Mouse (Mus musculus): Measurements from ENCODE around the gene Fam173a. TPM values are rescaled to one million over a fixed set of nuclear protein-coding genes. Genes with fewer than 3 reads are reported as not detected.
"Not testable (repeated sequence)": the region's sequence is repeated elsewhere in the genome, so short reads cannot be mapped to it uniquely, and the experiment has no call there.

The Fam173a gene
- polyA plus RNA-seq, 1 experiment from 2014 or later, result 103 TPM

DNA sequence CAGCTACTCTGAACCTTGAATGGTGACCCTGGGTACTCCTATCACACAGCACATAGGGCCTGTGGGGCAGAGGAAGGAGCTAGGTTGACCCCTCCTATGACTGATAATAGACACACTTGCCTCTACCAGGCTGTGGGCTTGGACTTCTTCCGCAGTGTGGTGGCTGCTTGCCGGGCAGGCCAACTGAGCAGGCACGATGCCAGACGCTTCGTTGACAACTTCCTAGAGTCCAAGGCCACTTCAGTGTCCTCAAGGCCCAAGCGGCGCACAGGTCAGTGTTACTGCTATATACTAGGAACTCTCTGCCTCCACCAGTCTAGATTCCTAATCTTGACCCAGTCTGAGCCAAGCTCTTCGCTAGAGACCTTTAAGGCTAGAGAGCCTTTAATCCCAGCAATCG is 48.9 kb downstream of the Fam173a start:
- no peaks in the 10 kb centered on the region for H3K36me3 ChIP-seq (ENCODE audit: control insufficient read depth, insufficient read depth, low read length)
- H3K9ac ChIP-seq (ENCODE audit: low read depth, low read length), result no peak overlapping the region
- H3K4me3 ChIP-seq (ENCODE audit: low read length), result no peak overlapping the region
- ATAC-seq, result no peak
- WGBS, result 91% methylated on average over 9 of the region's 9 CpGs
- H3K27me3 ChIP-seq (replicated peaks; ENCODE audit: control insufficient read depth, insufficient read depth, low read length), result no peaks in the 10 kb centered on the region
- no peak overlapping the region for H3K4me2 ChIP-seq (ENCODE audit: low read length)
- no peaks in the 10 kb centered on the region for H3K9me3 ChIP-seq (ENCODE audit: control insufficient read depth, low read length)
- no peaks in the 10 kb centered on the region for H3K4me1 ChIP-seq (ENCODE audit: control insufficient read depth, insufficient read depth, low read depth, low read length)
- no peak overlapping the region for H3K27ac ChIP-seq (ENCODE audit: low read depth, low read length)

DNA sequence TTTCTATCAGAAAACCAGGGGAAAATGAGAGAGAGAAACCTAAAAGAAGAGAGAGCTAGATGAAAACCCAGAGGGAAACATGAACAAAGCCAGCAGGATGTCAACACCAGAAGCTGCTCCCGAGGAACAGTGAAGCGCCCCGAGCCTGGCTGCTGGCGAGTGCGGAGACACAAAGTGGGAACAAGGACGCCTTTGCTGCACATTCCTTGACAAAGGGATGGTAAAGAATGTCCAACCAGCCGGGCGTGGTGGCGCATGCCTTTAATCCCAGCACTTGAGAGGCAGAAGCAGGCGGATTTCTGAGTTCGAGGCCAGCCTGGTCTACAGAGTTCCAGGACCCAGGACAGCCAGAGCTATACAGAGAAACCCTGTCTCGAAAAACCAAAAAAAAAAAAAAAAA is 51.2 kb downstream of the Fam173a start:
- not testable (repeated sequence) for ATAC-seq; H3K4me1 ChIP-seq (ENCODE audit: control insufficient read depth, insufficient read depth, low read depth, low read length); H3K9me3 ChIP-seq (ENCODE audit: control insufficient read depth, low read length); H3K9ac ChIP-seq (ENCODE audit: low read depth, low read length); H3K4me3 ChIP-seq (ENCODE audit: low read length); H3K4me2 ChIP-seq (ENCODE audit: low read length); H3K36me3 ChIP-seq (ENCODE audit: control insufficient read depth, insufficient read depth, low read length); H3K27ac ChIP-seq (ENCODE audit: low read depth, low read length); H3K27me3 ChIP-seq (replicated peaks; ENCODE audit: control insufficient read depth, insufficient read depth, low read length)
- WGBS, result 75% methylated on average over 12 of the region's 12 CpGs

Small RNA genes within 50 kb of the gene (microRNA-seq; reads per million reads assigned to microRNA genes)
- not detected for gene Gm25083
- gene Mir3082, result not detected
- 0.62 reads per million for gene Mir6966

Other genes starting within 250 kb of the Fam173a start
- 24.2 and 25.1 TPM in 2 replicates for gene Sox8, start 222.2 kb downstream of the Fam173a start, polyA plus RNA-seq (2015; fragmentation: Nextera tagmentation; extraction: Ambion mirVana)
- 27.7 and 28.2 TPM in 2 replicates for gene Lmf1, start 213.8 kb downstream of the Fam173a start, polyA plus RNA-seq (2015; fragmentation: Nextera tagmentation; extraction: Ambion mirVana)
- 5.5 and 11.3 TPM in 2 replicates for gene Gng13, start 75.7 kb downstream of the Fam173a start, polyA plus RNA-seq (2015; fragmentation: Nextera tagmentation; extraction: Ambion mirVana)
- 6.4 and 7.4 TPM in 2 replicates for gene Chtf18, start 65.5 kb downstream of the Fam173a start, polyA plus RNA-seq (2015; fragmentation: Nextera tagmentation; extraction: Ambion mirVana)
- 32.9 and 33.0 TPM in 2 replicates for gene Rpusd1, start 65.2 kb downstream of the Fam173a start, polyA plus RNA-seq (2015; fragmentation: Nextera tagmentation; extraction: Ambion mirVana)
- gene Mslnl, start 56.9 kb downstream of the Fam173a start, polyA plus RNA-seq (2015; fragmentation: Nextera tagmentation; extraction: Ambion mirVana), result not detected in 2 replicates
- gene Msln, start 38.5 kb downstream of the Fam173a start, polyA plus RNA-seq (2015; fragmentation: Nextera tagmentation; extraction: Ambion mirVana), result 0.52 and 0.76 TPM in 2 replicates
- gene Narfl, start 19.1 kb downstream of the Fam173a start, polyA plus RNA-seq (2015; fragmentation: Nextera tagmentation; extraction: Ambion mirVana), result 29.9 and 30.4 TPM in 2 replicates
- gene Haghl, start 7.2 kb downstream of the Fam173a start, polyA plus RNA-seq (2015; fragmentation: Nextera tagmentation; extraction: Ambion mirVana), result 149 and 169 TPM in 2 replicates
- 0.21 and 0.28 TPM in 2 replicates for gene Ccdc78, start 6.3 kb downstream of the Fam173a start, polyA plus RNA-seq (2015; fragmentation: Nextera tagmentation; extraction: Ambion mirVana)
- 1.6 and 2.2 TPM in 2 replicates for gene AC134908.4, start 2.8 kb upstream of the Fam173a start, polyA plus RNA-seq (2015; fragmentation: Nextera tagmentation; extraction: Ambion mirVana)
- 79.4 and 88.8 TPM in 2 replicates for gene Metrn, start 4.2 kb upstream of the Fam173a start, polyA plus RNA-seq (2015; fragmentation: Nextera tagmentation; extraction: Ambion mirVana)
- gene Fbxl16, start 16.2 kb upstream of the Fam173a start, polyA plus RNA-seq (2015; fragmentation: Nextera tagmentation; extraction: Ambion mirVana), result 38.1 and 43.0 TPM in 2 replicates
- gene Wdr24, start 30.7 kb upstream of the Fam173a start, polyA plus RNA-seq (2015; fragmentation: Nextera tagmentation; extraction: Ambion mirVana), result 29.7 and 32.7 TPM in 2 replicates
- gene Jmjd8, start 36.0 kb upstream of the Fam173a start, polyA plus RNA-seq (2015; fragmentation: Nextera tagmentation; extraction: Ambion mirVana), result 51.0 and 55.4 TPM in 2 replicates
- 397 and 428 TPM in 2 replicates for gene Stub1, start 40.5 kb upstream of the Fam173a start, polyA plus RNA-seq (2015; fragmentation: Nextera tagmentation; extraction: Ambion mirVana)
- 61.6 and 73.4 TPM in 2 replicates for gene Rhbdl1, start 44.4 kb upstream of the Fam173a start, polyA plus RNA-seq (2015; fragmentation: Nextera tagmentation; extraction: Ambion mirVana)
- gene Gm20683, start 48.9 kb upstream of the Fam173a start, polyA plus RNA-seq (2015; fragmentation: Nextera tagmentation; extraction: Ambion mirVana), result 14.8 and 15.4 TPM in 2 replicates
- 16.9 and 20.3 TPM in 2 replicates for gene Rhot2, start 52.0 kb upstream of the Fam173a start, polyA plus RNA-seq (2015; fragmentation: Nextera tagmentation; extraction: Ambion mirVana)
- gene Wdr90, start 68.6 kb upstream of the Fam173a start, polyA plus RNA-seq (2015; fragmentation: Nextera tagmentation; extraction: Ambion mirVana), result 13.1 and 16.2 TPM in 2 replicates
- gene Mcrip2, start 75.9 kb upstream of the Fam173a start, polyA plus RNA-seq (2015; fragmentation: Nextera tagmentation; extraction: Ambion mirVana), result 34.1 and 38.9 TPM in 2 replicates
- gene Mettl26, start 82.2 kb upstream of the Fam173a start, polyA plus RNA-seq (2015; fragmentation: Nextera tagmentation; extraction: Ambion mirVana), result 63.4 and 67.5 TPM in 2 replicates
- gene Wfikkn1, start 88.0 kb upstream of the Fam173a start, polyA plus RNA-seq (2015; fragmentation: Nextera tagmentation; extraction: Ambion mirVana), result 0.34 and 0.51 TPM in 2 replicates
- gene Rab40c, start 126.8 kb upstream of the Fam173a start, polyA plus RNA-seq (2015; fragmentation: Nextera tagmentation; extraction: Ambion mirVana), result 49.5 and 50.8 TPM in 2 replicates
- 83.1 and 90.5 TPM in 2 replicates for gene Pigq, start 152.0 kb upstream of the Fam173a start, polyA plus RNA-seq (2015; fragmentation: Nextera tagmentation; extraction: Ambion mirVana)
- 0.19 and 0.52 TPM in 2 replicates for gene Nhlrc4, start 152.1 kb upstream of the Fam173a start, polyA plus RNA-seq (2015; fragmentation: Nextera tagmentation; extraction: Ambion mirVana)
- gene A930017K11Rik, start 159.7 kb upstream of the Fam173a start, polyA plus RNA-seq (2015; fragmentation: Nextera tagmentation; extraction: Ambion mirVana), result 3.9 and 4.7 TPM in 2 replicates
- 20.6 and 25.5 TPM in 2 replicates for gene Capn15, start 192.9 kb upstream of the Fam173a start, polyA plus RNA-seq (2015; fragmentation: Nextera tagmentation; extraction: Ambion mirVana)

All from hindbrain, embryonic 16.5 days (tissue).